Mouse (Mus musculus) cerebellum, postnatal 14 days (tissue): Measurements from ENCODE around the gene Hcn2.

Experiments
- DNase-seq, 2 experiments: peaks; one replicate each; pipeline ENCODE4 v3.0.0; 2021; ENCODE audit warnings: mixed read lengths in 2 of 2

The Hcn2 gene

GRCm38 (mm10) chr10:79716254-79716987 is at the start of gene Hcn2:
Hcn2 (plus strand) TSS chr10:79716634.
- peak; percentile 69 to 74 for DNase-seq

- DNase-seq = no peak
Measured at GRCm38 (mm10) chr10:79668076-79668475, 48.4 kb upstream of the Hcn2 start.

- DNase-seq = peak; percentile 96
Measured at GRCm38 (mm10) chr10:79668771-79669575, 47.5 kb upstream of the Hcn2 start, which contains the start of gene Tpgs1. Tpgs1 (plus strand) TSS chr10:79669369.

GRCm38 (mm10) chr10:79669576-79670057 is 46.8 kb upstream of the Hcn2 start:
- DNase-seq = peak; percentile 86 to 90

- DNase-seq = peak in 1 of 2 experiments; percentile 53
Measured at GRCm38 (mm10) chr10:79670071-79670888, 46.2 kb upstream of the Hcn2 start.

GRCm38 (mm10) chr10:79671396-79672087 is 44.9 kb upstream of the Hcn2 start:
- DNase-seq = no peak

- DNase-seq = no peak
Measured at GRCm38 (mm10) chr10:79672088-79672455, 44.4 kb upstream of the Hcn2 start.

GRCm38 (mm10) chr10:79673054-79673453 is 43.4 kb upstream of the Hcn2 start:
- no peak for DNase-seq

- no peak for DNase-seq
Measured at GRCm38 (mm10) chr10:79675346-79676035, 40.9 kb upstream of the Hcn2 start.

GRCm38 (mm10) chr10:79680606-79681495 is 35.6 kb upstream of the Hcn2 start:
- peak; percentile 42 to 50 for DNase-seq

GRCm38 (mm10) chr10:79681591-79682245 is 34.7 kb upstream of the Hcn2 start, which contains the start of gene Cdc34:
Cdc34 (plus strand) TSS chr10:79682195.
- peak; percentile 98 to 99 for DNase-seq

- peak; percentile 47 for DNase-seq
Measured at GRCm38 (mm10) chr10:79682551-79682915, 33.9 kb upstream of the Hcn2 start.

- peak; percentile 65 to 77 for DNase-seq
Measured at GRCm38 (mm10) chr10:79682916-79683582, 33.4 kb upstream of the Hcn2 start.

GRCm38 (mm10) chr10:79683726-79684640 is 32.5 kb upstream of the Hcn2 start:
- DNase-seq = no peak

GRCm38 (mm10) chr10:79684770-79685600 is 31.4 kb upstream of the Hcn2 start:
- no peak for DNase-seq

GRCm38 (mm10) chr10:79686219-79686618 is 30.2 kb upstream of the Hcn2 start:
- no peak for DNase-seq

- no peak for DNase-seq
Measured at GRCm38 (mm10) chr10:79686691-79687090, 29.7 kb upstream of the Hcn2 start.
